ENCODE assay signal across 8 mouse cellular contexts in genomic region chr9:72638951-72639842, GRCm38 (mm10). TPM values are rescaled to one million over a fixed set of nuclear protein-coding genes. Genes with fewer than 3 reads are reported as not detected.
A peak's percentile ranks its signal among the peaks of the same experiment; 100 is the strongest.
DNase-seq lines count a peak whose midpoint lies in the region; ATAC-seq and TF ChIP-seq lines count a peak whose summit lies in the region.

No protein-coding gene starts in this region.

- 34% methylated on average over 9 of the region's 9 CpGs for WGBS in hindbrain, embryonic 13.5 days

- H3K9me3 ChIP-seq in hindbrain, embryonic 13.5 days: no peaks in the 10 kb centered on the region

- DNase-seq in layer of hippocampus, adult 2 months (ENCODE audit: low spot score in 2 of 2): no peak
- no peak for DNase-seq in layer of hippocampus, adult 8-10 months (ENCODE audit: low spot score in 2 of 2)
- DNase-seq in embryo, embryonic 10 days (ENCODE audit: low spot score): peak; percentile 81
- DNase-seq in thymus, postnatal 4 days: peak; percentile 39
- no peak for DNase-seq in cerebellum, adult 8-10 months
- no peak for DNase-seq in frontal cortex, postnatal 25 days (ENCODE audit: low spot score in 2 of 2)

- peak overlapping the region; percentile 58 for H3K4me2 ChIP-seq in hindbrain, embryonic 13.5 days

- peak overlapping the region; percentile 73 for H3K9ac ChIP-seq in hindbrain, embryonic 13.5 days

- H3K4me1 ChIP-seq in hindbrain, embryonic 13.5 days (replicated peaks): peaks cover 26% of the 10 kb centered on the region

- H3K27ac ChIP-seq in layer of hippocampus, adult 2 months: peak overlapping the region; percentile 90
- peak overlapping the region; percentile 97 for H3K27ac ChIP-seq in hindbrain, embryonic 13.5 days

- H3K27me3 ChIP-seq in hindbrain, embryonic 13.5 days: no peaks in the 10 kb centered on the region

- peak overlapping the region; percentile 49 for H3K4me3 ChIP-seq in layer of hippocampus, adult 2 months
- H3K4me3 ChIP-seq in hindbrain, embryonic 13.5 days: peak overlapping the region; percentile 28

- H3K36me3 ChIP-seq in hindbrain, embryonic 13.5 days: no peaks in the 10 kb centered on the region

- no peak for TF ChIP-seq CTCF in layer of hippocampus, adult 2 months (conservative IDR thresholded peaks at IDR 0.05)

- ATAC-seq in hindbrain, embryonic 13.5 days (ENCODE audit: low FRiP score): peak; percentile 91
- ATAC-seq in megakaryocyte, adult 5-6 weeks (ENCODE audit: poor library complexity, severe bottlenecking): peak; percentile 11; the same call in 1 of the 2 replicates

RNA-seq across cellular contexts. Expression of gene Nedd4, which starts 22.9 kb away (rescaled TPM):
- total RNA-seq in layer of hippocampus, adult 2 months (2021): 100 to 1,000 TPM; 298 to 301 TPM
- 100 to 1,000 TPM; 261 to 316 (median 281) TPM for total RNA-seq in layer of hippocampus, adult 8-10 months (2022)
- 514 and 518 TPM in 2 replicates for polyA plus RNA-seq in hindbrain, embryonic 13.5 days (2015; fragmentation: Nextera tagmentation; extraction: Ambion mirVana)
- 36.7 and 38.0 TPM in 2 replicates for total RNA-seq in megakaryocyte, adult 5-6 weeks (2015)
- total RNA-seq in megakaryocyte, adult 5-6 weeks (2017): 47.0 and 68.7 TPM in 2 replicates

Comparison
In these comparisons a context has a peak if more than half of its experiments do, and no peak if none do; other contexts are left out.
1. DNase-seq: peak in embryo, embryonic 10 days (single experiment) and thymus, postnatal 4 days (single experiment); none in layer of hippocampus, adult 2 months (0 of 2), layer of hippocampus, adult 8-10 months (0 of 2), cerebellum, adult 8-10 months (single experiment) and frontal cortex, postnatal 25 days (0 of 2).